Mouse (Mus musculus) CH12.LX (cell line): ENCODE data around the gene Tshz3. TPM values are rescaled to one million over a fixed set of nuclear protein-coding genes. Genes with fewer than 3 reads are reported as not detected.

Experiments used
- DNase-seq: peaks from one replicate; pipeline ENCODE4 v3.0.0-alpha.2; 2013; ENCODE audit errors: extremely low read depth
- H3K27ac ChIP-seq: 2 replicates; pipeline ENCODE4 v1.5.1; 2012; ENCODE audit warnings: low read depth, mild to moderate bottlenecking, control low read depth, moderate library complexity; ENCODE audit not compliant: insufficient read depth
- H3K27me3 ChIP-seq: replicated peaks from 2 replicates; pipeline ENCODE3; 2012; ENCODE audit warnings: inconsistent platforms
- H3K36me3 ChIP-seq, 2 experiments: replicated peaks in 1 of 2; 2 replicates each; pipeline versions ENCODE3 to v1.6.1; 2012; ENCODE audit warnings: inconsistent platforms in 1 of 2, low read length in 1 of 2, mild to moderate bottlenecking in 1 of 2, mixed read lengths in 1 of 2, moderate library complexity in 1 of 2; ENCODE audit not compliant: control insufficient read depth in 1 of 2, insufficient read depth in 1 of 2
- H3K4me1 ChIP-seq, 2 experiments: 2 replicates each; pipeline ENCODE4 v1.6.1; 2012; ENCODE audit warnings: inconsistent platforms in 1 of 2, moderate library complexity in 1 of 2; ENCODE audit not compliant: insufficient read depth in 2 of 2, control insufficient read depth in 1 of 2
- H3K4me2 ChIP-seq: 2 replicates; pipeline ENCODE4 v1.6.1; 2012; ENCODE audit warnings: low read depth, mild to moderate bottlenecking, control low read depth; ENCODE audit not compliant: poor library complexity, insufficient read depth, severe bottlenecking
- H3K4me3 ChIP-seq, 3 experiments: fragments of 150-350 bp in 1 of 3; sonication (generic) in 1 of 3; replicated peaks in 1 of 3; 2 replicates each; pipeline versions ENCODE3 to v1.5.1; 2011 to 2012; ENCODE audit warnings: low read depth in 2 of 3, low read length in 2 of 3, mild to moderate bottlenecking in 2 of 3, moderate library complexity in 2 of 3, control low read depth in 1 of 3, improper control_type of control experiment in 1 of 3, inconsistent platforms in 1 of 3, mixed read lengths in 1 of 3; ENCODE audit not compliant: poor library complexity in 1 of 3
- H3K79me2 ChIP-seq: replicated peaks from 2 replicates; pipeline ENCODE4 v1.6.1; 2012; ENCODE audit warnings: mild to moderate bottlenecking, moderate library complexity; ENCODE audit not compliant: control insufficient read depth, poor library complexity, insufficient read depth, severe bottlenecking; ENCODE audit errors: extremely low read depth
- H3K9ac ChIP-seq: 2 replicates; pipeline ENCODE4 v1.6.1; 2012; ENCODE audit warnings: low read depth, mild to moderate bottlenecking, control low read depth, moderate library complexity; ENCODE audit not compliant: insufficient read depth
- H3K9me3 ChIP-seq: replicated peaks from 2 replicates; pipeline ENCODE3; 2012; ENCODE audit warnings: low read length, inconsistent platforms, mixed read lengths
- CHD2 ChIP-seq: IDR thresholded peaks from 2 replicates; pipeline ENCODE4 v1.6.1; 2011; ENCODE audit warnings: low read length, improper control_type of control experiment
- E2F4 ChIP-seq: IDR thresholded peaks from 2 replicates; pipeline ENCODE4 v1.6.1; 2011; ENCODE audit warnings: low read depth, low read length, improper control_type of control experiment; ENCODE audit not compliant: insufficient replicate concordance
- ELF1 ChIP-seq: IDR thresholded peaks from 2 replicates; pipeline ENCODE4 v1.6.1; 2014; ENCODE audit warnings: low read depth, mild to moderate bottlenecking, inconsistent platforms, low read length, improper control_type of control experiment
- EP300 ChIP-seq: IDR thresholded peaks from 2 replicates; pipeline ENCODE4 v1.6.1; 2011; ENCODE audit warnings: low read length, improper control_type of control experiment
- ETS1 ChIP-seq: conservative IDR thresholded peaks from 2 replicates; pipeline ENCODE4 v1.6.1; 2012; ENCODE audit warnings: low read depth, mild to moderate bottlenecking, inconsistent platforms, low read length, improper control_type of control experiment, moderate library complexity
- JUN ChIP-seq: IDR thresholded peaks from 2 replicates; pipeline ENCODE4 v1.6.1; 2011; ENCODE audit warnings: low read depth, mild to moderate bottlenecking, low read length, improper control_type of control experiment, moderate library complexity; ENCODE audit not compliant: insufficient read depth
- JUND ChIP-seq: conservative IDR thresholded peaks from 2 replicates; pipeline ENCODE4 v1.6.1; 2011; ENCODE audit warnings: low read depth, low read length, improper control_type of control experiment
- KAT2A ChIP-seq: IDR thresholded peaks from 2 replicates; pipeline ENCODE4 v1.6.1; 2012; ENCODE audit warnings: low read length, improper control_type of control experiment, inconsistent platforms; ENCODE audit not compliant: insufficient replicate concordance
- MAX ChIP-seq: IDR thresholded peaks from 2 replicates; pipeline ENCODE4 v1.6.1; 2011; ENCODE audit warnings: low read length, improper control_type of control experiment
- MAZ ChIP-seq: IDR thresholded peaks from 2 replicates; pipeline ENCODE4 v1.6.1; 2012; ENCODE audit warnings: low read depth, mild to moderate bottlenecking, inconsistent platforms, low read length, improper control_type of control experiment, moderate library complexity
- MEF2A ChIP-seq: IDR thresholded peaks from 2 replicates; pipeline ENCODE4 v1.6.1; 2014; ENCODE audit warnings: low read depth, mild to moderate bottlenecking, inconsistent platforms, low read length, improper control_type of control experiment, borderline replicate concordance
- MYC ChIP-seq: IDR thresholded peaks from 2 replicates; pipeline ENCODE4 v1.6.1; 2011; ENCODE audit warnings: low read depth, mild to moderate bottlenecking, improper control_type of control experiment, low read length
- NRF1 ChIP-seq: IDR thresholded peaks from 2 replicates; pipeline ENCODE4 v1.6.1; 2014; ENCODE audit warnings: low read depth, mild to moderate bottlenecking, inconsistent platforms, low read length, improper control_type of control experiment, moderate library complexity
- POLR2AphosphoS2 ChIP-seq: IDR thresholded peaks from 2 replicates; pipeline ENCODE4 v1.6.1; 2011; ENCODE audit warnings: low read depth, low read length, improper control_type of control experiment
- RCOR1 ChIP-seq: conservative IDR thresholded peaks from 2 replicates; pipeline ENCODE4 v1.6.1; 2012; ENCODE audit warnings: low read depth, mild to moderate bottlenecking, inconsistent platforms, low read length, improper control_type of control experiment
- SIN3A ChIP-seq: IDR thresholded peaks from 2 replicates; pipeline ENCODE4 v1.6.1; 2012; ENCODE audit warnings: low read length, improper control_type of control experiment, inconsistent platforms
- UBTF ChIP-seq: IDR thresholded peaks from 2 replicates; pipeline ENCODE4 v1.6.1; 2012; ENCODE audit warnings: low read depth, mild to moderate bottlenecking, inconsistent platforms, low read length, improper control_type of control experiment, moderate library complexity
- USF1 ChIP-seq: IDR thresholded peaks from 2 replicates; pipeline ENCODE4 v1.6.1; 2014; ENCODE audit warnings: low read depth, mild to moderate bottlenecking, inconsistent platforms, low read length, improper control_type of control experiment
- ZKSCAN1 ChIP-seq: IDR thresholded peaks from 2 replicates; pipeline ENCODE4 v1.6.1; 2012; ENCODE audit warnings: low read depth, inconsistent platforms, low read length, improper control_type of control experiment, borderline replicate concordance
- ZMIZ1 ChIP-seq: IDR thresholded peaks from 2 replicates; pipeline ENCODE4 v1.6.1; 2012; ENCODE audit warnings: low read depth, mild to moderate bottlenecking, inconsistent platforms, low read length, improper control_type of control experiment
- ZNF384 ChIP-seq: IDR thresholded peaks from 2 replicates; pipeline ENCODE4 v1.6.1; 2012; ENCODE audit warnings: low read depth, low read length, improper control_type of control experiment, inconsistent platforms
- dilution Hi-C: fragments of 300-500 bp; cut with MboI; formaldehyde crosslinking; loops from 2 replicates; pipeline ENCODE4 v1.14.3; 2020; ENCODE audit warnings: low sequenced_read_pairs; ENCODE audit not compliant: extremely low pct_unique_long_range_greater_than_20kb, extremely low pct_ligation_motif_present
- in situ Hi-C: fragments of 300-500 bp; cut with MboI; formaldehyde crosslinking; loops from 3 replicates; pipeline ENCODE4 v1.14.3; 2019; ENCODE audit warnings: low sequenced_read_pairs, low pct_ligation_motif_present, low pct_unique_long_range_greater_than_20kb, mixed read lengths
- polyA plus RNA-seq: library from polyadenylated mRNA; unstranded; fragments of >175 nt; gene quantifications from 2 replicates; pipeline ENCODE4 v1.2.1, GENCODE M21; 2012; ENCODE audit warnings: low read depth; ENCODE audit not compliant: insufficient read length
- total RNA-seq, 2 experiments: library from RNA; depleted of rRNA; stranded (reverse); fragments of 300-350 nt in 1 of 2; fragments of >200 nt in 1 of 2; gene quantifications; 2 replicates each; pipeline ENCODE4 v1.2.3; 2012 to 2014

The Tshz3 gene
- total and polyA plus RNA-seq, 3 experiments: not detected

DNA sequence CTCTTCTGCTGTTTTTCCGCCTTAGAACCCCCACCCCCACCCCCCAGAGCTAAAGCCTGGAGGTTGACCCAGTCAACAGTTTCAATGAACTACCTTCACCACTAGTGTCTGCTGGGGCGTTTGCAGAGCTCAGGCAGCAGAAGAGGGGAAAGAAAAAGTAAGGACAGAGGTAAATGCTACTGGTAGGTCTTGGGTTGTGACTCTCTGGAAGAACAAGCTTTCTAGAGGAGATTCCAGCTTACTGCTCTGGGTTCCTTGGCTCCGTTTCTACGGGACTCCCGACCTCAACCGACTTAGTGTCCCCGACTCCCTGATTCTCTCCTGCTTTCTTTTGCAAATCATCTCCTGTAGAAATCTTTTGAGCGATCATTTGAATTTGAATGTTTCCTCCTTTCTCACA lies 19.9 kb upstream of the Tshz3 start:
- DNase-seq: no peak
- Histone ChIP-seq H3K79me2 (no peaks in the 10 kb centered on the region), H3K9me3 (peaks cover 75% of the 10 kb centered on the region), H3K4me2 (no peak overlapping the region), H3K36me3 (no peaks in the 10 kb centered on the region), H3K4me1 (no peaks in the 10 kb centered on the region), H3K27ac (no peak overlapping the region), H3K4me3 (no peak overlapping the region), H3K9ac (no peak overlapping the region), H3K27me3 (no peaks in the 10 kb centered on the region)
- TF ChIP-seq ELF1 (no peak), CHD2 (no peak), ETS1 (no peak), JUN (no peak), MYC (no peak), ZKSCAN1 (no peak), UBTF (no peak), SIN3A (no peak), NRF1 (no peak), MAX (no peak), EP300 (no peak), MEF2A (no peak), E2F4 (no peak), JUND (no peak), USF1 (no peak)
- TF ChIP-seq, all 38 proteins: peak for 0
- dilution Hi-C loops: no loop called here
- in situ Hi-C loops: no loop called here

DNA sequence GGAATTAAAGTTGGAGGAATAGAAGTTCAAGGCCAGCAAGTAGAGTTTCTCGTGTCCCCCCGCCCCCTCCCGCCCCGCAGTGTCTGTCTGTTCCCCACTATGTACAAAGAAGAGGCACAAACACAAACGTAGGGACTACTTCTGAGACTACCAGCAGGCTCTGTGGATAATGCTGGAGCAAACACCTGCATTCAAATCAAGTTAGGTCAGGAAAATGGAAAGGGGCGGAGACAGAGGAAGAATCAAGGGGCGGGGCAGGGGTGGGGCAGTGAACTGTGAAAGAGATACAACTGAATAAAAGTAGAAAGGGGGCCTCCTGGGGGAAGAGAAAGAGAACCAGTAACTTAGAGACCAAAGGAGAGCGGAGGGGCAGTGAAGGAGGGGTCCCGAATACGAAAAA lies 19.4 kb upstream of the Tshz3 start:
- Histone ChIP-seq H3K4me1 (no peaks in the 10 kb centered on the region), H3K79me2 (no peaks in the 10 kb centered on the region), H3K9me3 (peaks cover 73% of the 10 kb centered on the region), H3K27me3 (no peaks in the 10 kb centered on the region), H3K27ac (no peak overlapping the region), H3K4me2 (no peak overlapping the region), H3K4me3 (no peak overlapping the region), H3K9ac (no peak overlapping the region), H3K36me3 (no peaks in the 10 kb centered on the region)
- dilution Hi-C loops (no loop called here), in situ Hi-C loops (no loop called here)
- DNase-seq: no peak
- TF ChIP-seq POLR2AphosphoS2 (no peak), ZNF384 (no peak), MAZ (no peak), E2F4 (no peak), CHD2 (no peak), UBTF (no peak), KAT2A (no peak), RCOR1 (no peak), USF1 (no peak), ZMIZ1 (no peak), EP300 (no peak)
- TF ChIP-seq, all 38 proteins: peak for 0
